Mouse (Mus musculus) left cerebral cortex, postnatal 14 days (tissue): ENCODE data around the gene Aass. TPM values are rescaled to one million over a fixed set of nuclear protein-coding genes. Genes with fewer than 3 reads are reported as not detected.
"Not testable (repeated sequence)": the region's sequence is repeated elsewhere in the genome, so short reads cannot be mapped to it uniquely, and the experiment has no call there.

Source experiments
- DNase-seq, 2 experiments: peaks; one replicate each; pipeline ENCODE4 v3.0.0; 2021 to 2022; ENCODE audit warnings: low spot score in 2 of 2, mixed read lengths in 1 of 2
- intact Hi-C: fragments of 180-260 bp; cut with DNase I; formaldehyde crosslinking; loops from one replicate; pipeline ENCODE4 v1.15.1; 2025
- long read RNA-seq, 2 experiments: library from polyadenylated mRNA; stranded (forward); transcript quantifications; one replicate each; pipeline ENCODE4 v2.0.0; 2021
- total RNA-seq, 2 experiments: library from RNA; stranded (reverse); gene quantifications; 2 replicates each; pipeline ENCODE4 v1.2.3; 2021

Gene Aass
- 1 to 10 TPM; 2.0 to 2.2 TPM for total RNA-seq
- long read RNA-seq, experiment 1, partial matches to known transcripts = 0 of 3 reads
- long read RNA-seq, experiment 1, other reads (novel, unspliced or antisense) = 1 of 3 reads
- long read RNA-seq, experiment 2, partial matches to known transcripts = 0 of 1 reads
- long read RNA-seq, experiment 2, other reads (novel, unspliced or antisense) = 0 of 1 reads

DNA sequence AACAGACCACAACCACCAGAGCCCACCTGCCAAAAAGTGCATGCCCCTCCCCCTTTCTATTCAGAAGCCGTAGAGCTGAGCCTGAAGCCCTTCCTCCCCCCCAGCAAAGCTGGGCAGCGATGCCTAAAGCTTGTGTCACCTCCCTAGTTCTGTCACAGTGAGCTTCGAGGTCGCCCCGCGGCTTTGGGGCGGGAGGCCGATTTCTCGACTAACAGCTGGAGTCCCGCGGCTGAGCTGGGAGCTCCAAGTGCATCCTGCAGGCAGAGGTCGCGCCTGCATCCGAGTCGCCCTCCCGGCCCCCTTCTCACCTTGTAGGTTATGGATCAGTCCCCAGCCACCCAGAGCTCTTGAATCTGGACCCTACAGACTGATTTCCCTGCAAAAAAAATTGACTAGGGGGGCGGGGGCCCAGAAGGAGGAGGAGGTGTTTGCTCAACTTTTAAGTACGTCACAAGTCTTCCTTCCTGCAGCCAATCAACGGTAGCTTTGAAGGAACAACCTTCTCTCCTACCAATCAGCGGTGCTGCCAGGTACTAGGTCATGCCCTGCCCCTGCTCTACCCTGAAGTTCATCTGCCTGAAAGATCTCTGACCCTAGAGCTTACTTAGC is at the start of gene Aass:
TSS of gene Aass (minus strand) at position 414 of the 609 bp plus-strand sequence.
- DNase-seq = peak; percentile 5 to 7
- intact Hi-C loops = no loop called here

DNA sequence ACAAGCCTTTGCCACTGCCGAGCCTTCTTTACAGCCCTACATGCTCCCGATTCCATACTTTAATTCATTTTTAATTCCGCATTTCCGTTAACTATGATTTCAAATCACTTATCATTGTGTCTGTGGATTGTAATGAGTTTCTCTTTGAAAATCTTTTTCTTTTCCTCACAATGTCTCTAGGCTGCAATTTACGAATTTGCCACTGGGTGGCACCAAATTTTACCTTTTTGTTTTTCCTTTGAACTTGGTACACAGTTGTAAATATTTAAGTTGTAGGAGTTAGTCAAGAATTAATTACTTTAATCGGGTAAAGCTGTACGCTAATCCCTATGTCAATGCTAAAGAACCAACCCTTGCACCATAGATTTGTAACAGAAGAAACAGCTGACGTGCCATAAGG is 47.3 kb upstream of the Aass start:
- peak; percentile 43 to 79 for DNase-seq
- intact Hi-C loops = loop anchor here (10.0 kb wide), 1 partner anchor 275 kb away; no protein-coding TSS in a partner anchor

DNA sequence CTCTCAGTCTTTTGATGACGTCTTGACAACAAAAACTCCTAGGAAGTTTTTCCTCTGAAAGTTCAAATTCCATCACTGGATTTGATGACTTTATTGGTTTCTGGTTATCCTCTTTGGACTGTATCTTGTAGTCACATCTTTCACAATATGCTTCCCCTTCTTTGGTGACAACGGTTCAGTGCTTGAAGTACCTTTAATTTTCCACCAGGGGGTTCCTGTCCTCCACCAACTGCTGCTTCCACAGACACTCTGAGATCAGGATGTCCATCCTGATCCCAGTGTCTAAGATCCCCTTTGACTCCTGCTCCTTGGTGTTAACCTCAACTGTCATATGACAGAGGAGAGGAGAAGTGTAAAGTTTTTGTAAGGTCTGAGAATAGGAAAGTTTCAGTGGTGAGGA is 31.0 kb upstream of the Aass start:
- intact Hi-C loops = not testable (repeated sequence)

DNA sequence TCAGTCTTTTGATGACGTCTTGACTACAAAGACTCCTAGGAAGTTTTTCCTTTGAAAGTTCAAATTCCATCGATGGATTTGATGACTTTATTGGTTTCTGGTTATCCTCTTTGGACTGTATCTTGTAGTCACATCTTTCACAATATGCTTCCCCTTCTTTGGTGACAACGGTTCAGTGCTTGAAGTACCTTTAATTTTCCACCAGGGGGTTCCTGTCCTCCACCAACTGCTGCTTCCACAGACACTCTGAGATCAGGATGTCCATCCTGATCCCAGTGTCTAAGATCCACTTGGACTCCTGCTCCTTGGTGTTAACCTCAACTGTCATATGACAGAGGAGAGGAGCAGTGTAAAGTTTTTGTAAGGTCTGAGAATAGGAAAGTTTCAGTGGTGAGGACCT is 23.6 kb upstream of the Aass start:
- intact Hi-C loops, DNase-seq: not testable (repeated sequence)

More for the DNA sequence above, 31.0 kb upstream of the Aass start:
- DNase-seq = not testable (repeated sequence)

DNA sequence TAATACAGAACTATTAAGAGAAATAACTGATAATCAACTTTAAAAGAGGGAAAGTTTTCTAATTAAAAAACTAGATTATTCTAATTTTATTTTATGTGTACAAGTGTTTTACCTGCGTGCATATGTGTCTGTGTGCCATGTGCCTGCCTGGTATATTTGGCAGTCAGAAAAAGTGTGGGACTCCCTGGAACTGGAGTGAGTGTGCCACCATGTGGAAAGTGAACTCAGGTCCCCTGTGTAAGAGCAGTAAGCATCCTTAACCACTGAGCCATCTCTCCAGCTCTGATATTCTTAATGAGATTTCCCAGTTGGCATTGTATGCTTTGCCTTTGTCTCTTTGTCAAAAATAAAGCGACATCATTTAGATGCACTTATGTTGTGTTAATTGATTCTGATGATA is 20.3 kb upstream of the Aass start:
- intact Hi-C loops = no loop called here
- DNase-seq = no peak

DNA sequence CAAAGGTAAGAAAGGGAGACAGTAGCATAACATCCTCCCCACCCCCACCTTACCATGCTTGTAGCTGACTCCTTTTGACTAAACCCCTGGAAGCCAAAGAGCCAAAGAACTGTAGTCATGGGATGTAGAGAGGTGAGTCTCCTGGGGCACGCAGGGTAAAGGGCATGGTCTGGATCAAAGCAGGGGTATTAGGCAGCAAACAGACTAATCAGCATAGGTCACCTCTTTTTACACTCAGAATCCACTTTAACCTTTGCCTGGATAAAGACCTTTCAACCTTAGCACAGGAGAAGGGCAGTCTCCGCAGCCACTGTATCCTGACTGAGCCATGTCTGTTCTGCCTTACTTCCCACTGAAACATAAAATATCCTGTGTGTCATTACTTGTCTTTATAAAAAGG is 14.4 kb upstream of the Aass start:
- intact Hi-C loops = no loop called here
- DNase-seq = no peak

DNA sequence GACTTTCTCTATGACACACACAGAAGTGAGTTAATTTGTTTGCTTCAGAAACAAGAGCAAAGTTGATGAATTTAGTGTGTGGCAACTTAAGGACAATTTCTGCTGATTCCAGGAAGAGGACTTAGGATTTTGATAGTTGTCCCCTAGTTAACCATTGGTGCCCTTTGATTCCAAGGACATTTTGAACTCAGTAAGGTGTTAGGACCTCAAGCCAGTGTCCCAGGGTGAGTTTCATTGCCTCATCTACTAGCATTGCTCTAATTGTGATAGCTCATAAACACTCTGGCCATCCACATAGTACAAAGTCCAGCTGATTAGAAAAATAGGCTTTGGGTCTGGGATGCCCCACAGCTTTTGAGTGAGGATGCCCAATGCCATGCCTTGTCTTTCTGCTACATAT is 11.2 kb upstream of the Aass start:
- intact Hi-C loops = no loop called here
- DNase-seq = no peak

DNA sequence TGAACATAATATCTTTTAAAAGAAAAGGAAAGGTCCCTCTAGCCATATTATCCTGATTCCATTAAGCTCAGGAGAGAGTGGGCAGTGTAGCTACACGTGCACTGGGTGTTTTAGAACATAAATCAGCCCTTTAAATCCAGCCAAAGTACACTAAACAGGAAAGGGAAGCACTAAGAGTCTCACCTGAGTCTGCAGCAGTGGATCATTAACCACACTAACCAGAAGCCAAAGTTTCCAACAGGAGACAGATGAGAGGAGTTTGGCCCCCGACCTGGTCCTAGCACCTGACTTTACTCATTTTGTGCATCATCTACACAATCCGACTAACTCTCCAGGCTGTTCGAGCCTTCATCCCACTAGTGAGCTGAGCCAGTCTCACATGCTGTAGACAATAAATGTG is 1.8 kb downstream of the Aass start:
- DNase-seq = no peak
- intact Hi-C loops = no loop called here

DNA sequence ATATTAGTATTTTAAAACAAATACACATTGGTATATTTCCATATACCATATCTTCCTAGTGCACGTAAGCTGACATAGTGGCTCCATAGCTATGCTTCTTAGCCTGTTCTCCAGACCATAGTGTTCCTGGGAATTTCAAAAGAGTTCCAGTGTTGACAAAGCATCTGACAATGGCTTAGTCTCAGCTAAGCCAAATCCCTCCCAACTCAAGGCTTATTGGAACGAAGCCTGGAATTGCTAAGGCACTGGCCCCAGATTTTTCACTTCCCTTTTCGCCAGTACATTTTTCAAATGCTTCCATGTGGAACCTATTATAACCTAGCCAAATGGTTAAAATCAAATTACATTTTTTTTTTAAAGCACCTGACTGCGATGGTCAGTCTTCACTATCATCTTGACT is 3.6 kb downstream of the Aass start:
- peak in 1 of 2 experiments; percentile 5 for DNase-seq
- intact Hi-C loops = no loop called here

DNA sequence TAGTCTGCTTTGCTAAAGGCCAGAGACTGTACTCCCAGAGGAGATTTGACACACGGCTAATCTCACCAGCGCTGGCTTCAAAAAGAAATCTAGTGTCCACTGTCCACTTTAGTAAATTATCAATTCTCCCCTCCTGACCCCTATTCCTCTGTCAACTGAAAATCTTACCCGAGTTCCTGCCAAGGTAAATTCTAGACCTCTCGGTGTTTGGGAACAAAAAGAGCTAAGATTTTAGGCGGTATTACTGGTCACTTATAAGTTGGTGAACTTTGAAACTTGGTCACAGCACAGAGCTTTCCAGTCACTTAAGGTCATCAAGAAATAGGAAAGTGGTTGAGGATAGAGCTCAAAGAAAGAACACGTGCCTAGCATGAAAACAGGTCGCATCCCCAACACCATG is 6.1 kb downstream of the Aass start:
- no peak for DNase-seq
- intact Hi-C loops = no loop called here

DNA sequence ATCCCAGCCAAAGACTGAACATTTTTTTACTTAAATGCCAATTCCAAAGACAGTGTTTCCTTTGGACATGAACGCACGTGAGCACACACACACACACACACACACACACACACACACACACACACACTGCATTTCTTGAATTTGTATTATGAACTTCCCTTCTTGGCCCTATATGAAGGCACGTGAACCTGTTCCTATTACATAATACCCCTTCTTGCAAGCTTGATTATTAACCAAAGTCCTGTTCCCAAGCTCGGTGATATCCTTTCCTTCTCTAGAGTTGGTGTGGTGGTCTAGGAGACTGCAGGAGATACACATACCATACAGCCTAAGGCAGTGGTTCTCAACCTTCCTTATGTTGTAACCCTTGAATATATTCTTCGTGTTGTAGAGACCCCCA is 7.0 kb downstream of the Aass start:
- intact Hi-C loops = no loop called here
- DNase-seq = no peak

DNA sequence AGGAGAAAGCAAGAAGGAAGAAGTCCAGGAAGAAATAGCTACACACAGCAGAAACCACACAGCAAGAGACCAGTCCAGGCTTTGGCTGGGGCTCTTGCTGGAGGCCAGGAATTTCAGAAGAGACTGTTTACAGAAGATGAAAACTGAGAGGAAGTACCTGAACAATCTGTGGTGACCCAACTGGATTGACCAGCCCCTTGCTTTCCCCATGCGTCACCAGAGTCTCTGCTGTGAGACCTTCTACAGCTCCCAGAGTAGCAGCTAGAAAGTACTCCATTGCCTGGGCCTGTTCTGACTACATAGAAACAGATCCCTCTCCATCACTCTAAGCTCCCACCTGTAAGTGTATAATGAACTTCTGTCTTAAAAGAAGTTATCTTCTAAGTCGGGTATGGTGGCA is 8.0 kb downstream of the Aass start:
- intact Hi-C loops = no loop called here
- no peak for DNase-seq

DNA sequence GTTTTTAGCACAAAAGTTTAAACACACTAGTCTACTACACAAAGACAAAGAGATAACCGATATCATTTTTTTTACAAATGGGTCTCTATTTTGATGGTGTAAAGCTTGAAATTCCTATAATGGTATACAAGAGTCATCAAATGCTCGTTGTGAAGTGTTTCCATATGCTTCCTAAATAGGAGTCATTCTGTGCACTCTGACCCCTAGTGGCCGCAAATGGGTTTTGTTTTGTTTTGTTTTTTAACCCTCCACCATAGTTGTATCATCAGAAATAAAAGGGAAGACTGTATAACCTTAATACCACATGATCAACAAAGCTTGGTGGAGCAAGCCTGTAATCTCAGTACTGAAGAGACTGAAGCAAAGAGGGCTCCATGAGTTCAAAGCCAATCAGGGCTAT is 9.9 kb downstream of the Aass start:
- no peak for DNase-seq
- intact Hi-C loops = no loop called here

DNA sequence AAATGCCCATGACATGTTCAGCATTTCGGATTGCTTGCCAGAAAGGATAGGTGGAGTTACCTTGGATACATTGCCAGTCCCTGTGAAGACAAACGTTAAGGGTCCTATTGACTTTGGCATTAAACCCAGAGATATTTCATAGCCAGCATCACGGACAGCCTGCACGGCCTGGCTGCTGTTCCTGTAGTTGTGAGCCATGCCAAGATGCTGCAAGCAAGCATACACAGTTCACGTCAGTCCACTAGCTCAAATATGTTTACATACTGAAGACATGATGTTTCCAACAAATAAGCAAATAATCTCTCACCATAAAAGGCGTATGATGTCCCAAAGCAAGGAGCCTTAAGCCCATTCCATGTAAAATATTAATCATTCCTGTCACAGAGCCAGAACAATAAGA is 18.0 kb downstream of the Aass start:
- intact Hi-C loops = no loop called here
- DNase-seq = no peak

DNA sequence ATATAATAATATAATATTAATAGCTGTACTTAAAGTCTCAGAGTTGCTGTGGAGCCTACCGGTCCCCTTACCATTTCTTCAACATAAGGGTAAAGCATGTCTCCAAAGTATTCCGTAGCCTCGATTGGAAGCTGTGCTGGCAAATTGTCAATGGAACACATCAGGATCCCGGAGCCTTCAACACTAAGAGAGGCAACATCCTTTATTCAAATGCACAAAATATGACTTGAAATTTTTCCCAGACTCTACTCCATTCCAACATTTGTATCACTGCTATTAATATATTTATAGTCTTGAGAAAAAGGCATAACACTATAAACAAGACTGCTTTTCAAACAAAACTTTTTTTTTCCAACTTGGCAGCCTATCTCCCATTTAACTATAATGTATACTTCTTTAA is 25.7 kb downstream of the Aass start:
- no peak for DNase-seq
- intact Hi-C loops = no loop called here

DNA sequence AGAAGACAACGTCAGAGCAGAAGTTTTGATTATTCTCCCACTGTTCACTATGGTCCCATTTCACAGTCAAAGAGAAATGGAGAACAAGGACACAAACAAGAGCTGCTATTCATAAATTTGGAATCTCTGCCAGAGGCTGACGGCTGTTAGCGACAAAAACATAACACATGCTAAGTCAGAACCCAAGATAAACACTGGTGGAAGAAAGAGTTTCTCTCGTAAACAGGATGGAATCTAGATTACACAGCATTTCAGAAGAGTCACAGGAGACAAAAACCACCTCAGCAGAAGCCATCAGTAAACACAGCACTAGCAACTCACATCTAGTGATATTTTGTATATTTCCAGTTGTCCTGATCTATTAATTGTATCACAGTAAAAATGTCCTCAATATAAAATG is 26.4 kb downstream of the Aass start:
- no peak for DNase-seq
- intact Hi-C loops = no loop called here

DNA sequence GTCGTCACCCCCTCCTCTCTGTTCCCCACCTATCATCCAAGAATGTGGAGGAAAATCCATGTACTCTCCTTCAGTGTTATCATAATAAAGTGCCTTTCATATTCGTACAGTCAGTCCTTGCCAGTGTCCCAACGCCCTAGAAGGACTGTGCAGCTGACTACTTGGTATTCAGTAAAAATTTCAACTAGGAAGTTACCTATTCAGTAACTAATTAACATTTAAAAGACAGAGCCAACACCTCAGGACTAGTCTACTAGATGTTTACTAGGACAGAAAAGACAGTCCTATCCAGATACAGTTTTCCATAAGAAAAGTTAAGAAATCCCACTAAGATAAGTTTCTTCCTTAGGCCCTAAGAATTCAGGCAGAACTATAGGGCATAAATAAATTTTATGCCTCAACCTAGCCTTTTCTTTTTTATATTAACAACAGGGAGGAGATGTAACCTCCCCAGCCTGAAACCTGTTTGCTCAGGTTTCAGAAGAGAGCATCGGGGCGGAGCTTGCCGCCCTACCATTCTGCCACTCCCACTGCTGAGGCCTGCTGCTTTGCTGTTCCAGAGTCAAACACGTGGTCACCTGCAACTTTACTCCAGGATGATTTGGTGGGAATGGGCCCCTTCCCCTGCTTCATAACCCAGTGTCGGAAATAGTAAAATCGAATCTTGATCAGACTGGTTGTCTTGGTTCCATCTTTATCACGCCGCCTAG is 42.3 kb downstream of the Aass start:
- intact Hi-C loops, DNase-seq: not testable (repeated sequence)

DNA sequence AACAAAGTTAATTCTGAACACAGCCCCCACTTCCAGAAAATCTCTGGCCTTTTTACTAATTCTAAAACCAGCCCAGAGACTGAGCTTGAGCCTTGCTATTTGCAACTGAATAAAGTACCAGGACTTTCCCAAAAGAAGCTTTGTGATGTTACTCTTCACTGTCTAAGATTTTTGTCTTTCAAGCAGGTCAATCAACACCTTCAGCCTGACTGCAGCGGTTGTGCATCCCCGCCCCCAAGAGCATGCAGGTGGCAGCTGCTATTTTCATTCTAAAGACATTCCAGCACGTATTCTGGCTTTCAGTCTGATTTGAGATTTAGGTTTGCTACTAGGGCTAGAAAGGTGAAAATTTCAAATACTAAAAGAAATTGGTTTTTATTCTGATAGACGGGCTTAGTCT is 43.5 kb downstream of the Aass start:
- DNase-seq, intact Hi-C loops: not testable (repeated sequence)

DNA sequence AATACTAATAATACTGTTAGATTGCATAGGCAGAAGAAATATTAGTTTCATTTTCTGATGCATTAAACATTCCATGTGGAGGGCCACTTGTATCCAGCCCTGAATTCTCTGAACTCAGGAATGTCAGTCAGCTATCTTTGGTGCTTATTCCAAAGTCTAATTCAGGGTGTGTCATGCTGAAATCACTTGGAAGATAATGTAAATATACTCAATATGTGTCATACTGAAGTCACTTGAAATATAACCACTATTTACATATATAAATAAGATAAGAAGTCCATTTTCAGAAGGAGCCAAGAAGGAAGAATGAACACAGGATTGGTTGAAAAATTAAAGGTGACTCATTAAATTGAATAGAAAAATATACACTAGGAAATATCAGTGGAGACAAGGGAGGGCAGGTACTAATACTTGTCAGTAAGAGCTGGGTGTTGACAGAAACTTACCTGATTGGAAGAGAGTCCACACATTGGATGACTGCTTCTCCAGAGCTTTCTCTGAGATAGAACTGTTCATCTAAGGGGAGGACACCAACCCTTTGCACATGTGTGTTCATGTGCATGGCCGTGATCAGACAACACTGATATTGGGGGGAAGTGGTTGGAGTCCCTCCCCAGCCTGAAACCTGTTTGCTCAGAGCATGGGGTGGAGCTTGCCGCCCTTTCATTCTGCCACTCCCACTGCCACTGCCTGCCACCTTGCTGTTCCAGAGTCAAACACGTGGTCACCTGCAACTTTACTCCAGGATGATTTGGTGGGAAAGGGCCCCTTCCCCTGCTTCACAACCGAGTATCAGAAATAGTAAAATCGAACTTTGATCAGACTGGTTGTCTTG is 48.0 kb downstream of the Aass start:
- intact Hi-C loops = no loop called here
- no peak for DNase-seq

DNA sequence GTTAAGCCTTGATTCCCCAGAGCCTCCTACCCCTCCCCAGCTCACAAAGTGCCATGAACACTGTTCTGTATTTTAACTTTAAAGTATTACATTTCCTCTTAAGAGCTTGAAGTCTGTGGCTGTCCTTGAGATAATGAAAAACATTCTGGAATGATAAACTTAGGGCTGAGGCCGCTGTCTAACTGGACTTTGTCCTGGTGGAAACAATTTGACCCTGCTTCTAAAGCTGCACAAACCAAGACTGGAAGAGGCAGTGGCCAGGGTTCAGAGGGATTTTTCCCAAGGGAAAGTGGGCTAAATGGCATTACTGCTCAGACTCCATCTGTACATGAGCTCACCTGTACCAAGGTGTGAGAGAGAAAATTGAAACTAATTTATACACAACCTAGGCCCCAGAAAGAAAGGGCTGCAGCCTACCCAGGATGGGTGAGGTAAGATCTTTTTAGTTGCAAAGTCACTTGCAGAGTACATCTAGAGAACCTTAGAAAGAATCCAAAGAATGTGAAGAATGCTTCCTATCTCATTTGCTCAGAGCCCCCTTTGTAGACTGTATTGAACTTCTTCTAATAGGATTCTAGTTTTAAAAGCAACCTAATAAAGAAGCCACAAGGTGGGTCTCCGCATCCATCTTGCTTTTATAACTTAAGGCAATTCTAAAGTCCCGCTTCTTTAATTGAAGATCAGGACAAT is 52.6 kb downstream of the Aass start:
- DNase-seq = no peak
- intact Hi-C loops = no loop called here
